Mouse (Mus musculus): ENCODE measurements around the gene Irf1.
A peak's percentile ranks its signal among the peaks of the same experiment; 100 is the strongest.
"Not testable (repeated sequence)": the region's sequence is repeated elsewhere in the genome, so short reads cannot be mapped to it uniquely, and the experiment has no call there.

Irf1 gene

DNA sequence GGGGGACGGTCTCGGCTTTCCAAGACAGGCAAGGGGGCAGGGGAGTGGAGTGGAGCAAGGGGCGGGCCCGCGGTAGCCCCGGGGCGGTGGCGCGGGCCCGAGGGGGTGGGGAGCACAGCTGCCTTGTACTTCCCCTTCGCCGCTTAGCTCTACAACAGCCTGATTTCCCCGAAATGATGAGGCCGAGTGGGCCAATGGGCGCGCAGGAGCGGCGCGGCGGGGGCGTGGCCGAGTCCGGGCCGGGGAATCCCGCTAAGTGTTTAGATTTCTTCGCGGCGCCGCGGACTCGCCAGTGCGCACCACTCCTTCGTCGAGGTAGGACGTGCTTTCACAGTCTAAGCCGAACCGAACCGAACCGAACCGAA is at the start of gene Irf1:
Gene Irf1, plus strand, starts transcription at position 255 of the 365 bp plus-strand sequence.
- peak; percentile 92 for DNase-seq

DNA sequence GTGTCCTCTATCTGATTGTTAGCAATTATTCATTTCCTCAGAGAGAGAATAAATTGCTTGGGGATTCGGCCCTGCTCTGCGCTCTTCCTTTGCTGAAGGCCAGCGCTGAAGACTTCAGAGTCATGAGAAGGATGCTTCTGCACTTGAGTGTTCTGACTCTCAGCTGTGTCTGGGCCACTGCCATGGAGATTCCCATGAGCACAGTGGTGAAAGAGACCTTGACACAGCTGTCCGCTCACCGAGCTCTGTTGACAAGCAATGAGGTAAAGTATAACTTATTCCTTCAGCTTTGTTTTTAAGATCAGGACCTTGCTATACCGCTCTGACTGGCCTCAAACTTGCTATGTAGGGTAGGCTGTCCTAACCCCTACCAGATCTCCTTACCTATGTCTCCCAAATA is 49.1 kb upstream of the Irf1 start, which contains the start of gene Il5:
Gene Il5, plus strand, starts transcription at position 80 of the 400 bp plus-strand sequence.
- no peak for DNase-seq

DNA sequence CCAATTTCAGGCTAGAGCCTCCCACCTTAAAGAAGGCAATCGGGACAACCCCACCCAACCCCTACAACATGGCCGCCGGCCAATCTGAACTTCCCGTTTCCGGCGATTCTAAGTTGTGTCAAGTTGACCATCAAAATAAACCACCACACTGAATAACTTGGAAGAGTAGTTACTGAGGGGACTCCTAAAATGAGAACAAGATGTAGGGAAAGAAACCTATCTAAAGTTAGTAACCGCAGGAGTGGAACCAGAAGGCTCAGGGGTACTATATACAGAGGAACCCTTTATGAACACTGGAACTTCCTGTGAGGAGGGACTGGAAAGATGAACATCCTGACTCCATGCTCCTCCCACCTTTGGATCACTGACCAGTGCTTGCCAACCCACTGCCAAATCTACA is 38.4 kb upstream of the Irf1 start:
- DNase-seq: no peak

DNA sequence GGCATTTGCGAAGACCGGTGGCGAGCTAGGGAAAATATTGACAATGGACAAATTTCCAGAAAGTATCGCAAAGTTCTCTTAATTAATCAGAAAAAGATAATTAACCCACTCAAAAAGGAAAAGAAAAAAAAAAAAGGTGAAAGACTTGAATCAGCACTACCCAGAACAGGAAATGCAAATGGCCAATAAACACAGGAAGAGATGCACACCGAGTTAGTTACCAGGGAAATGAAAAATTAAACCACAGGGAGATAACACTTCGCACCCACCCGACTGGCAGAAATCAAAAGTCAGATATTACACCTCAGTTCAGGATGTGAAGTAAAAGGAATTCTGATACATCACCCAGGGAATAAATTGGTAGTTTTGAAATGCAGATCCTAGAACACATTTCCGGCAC is 37.6 kb upstream of the Irf1 start:
- no peak for DNase-seq

DNA sequence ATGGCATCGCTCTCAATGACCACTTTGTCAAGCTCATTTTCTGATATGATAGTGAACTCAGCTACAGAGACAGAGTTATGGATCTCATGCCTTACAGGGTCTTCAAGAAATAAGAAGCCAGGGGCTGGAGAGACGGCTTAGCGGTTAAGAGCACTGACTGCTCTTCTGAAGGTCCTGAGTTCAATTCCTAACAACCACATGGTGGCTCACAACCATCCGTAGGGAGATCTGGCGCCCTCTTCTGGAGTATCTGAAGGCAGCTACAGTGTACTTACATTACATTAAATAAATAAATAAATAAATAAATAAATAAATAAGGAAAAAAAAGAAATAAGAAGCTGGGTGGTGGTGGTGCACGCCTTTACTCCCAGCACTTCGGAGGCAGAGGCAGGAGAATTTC is 36.0 kb upstream of the Irf1 start:
- DNase-seq: no peak

DNA sequence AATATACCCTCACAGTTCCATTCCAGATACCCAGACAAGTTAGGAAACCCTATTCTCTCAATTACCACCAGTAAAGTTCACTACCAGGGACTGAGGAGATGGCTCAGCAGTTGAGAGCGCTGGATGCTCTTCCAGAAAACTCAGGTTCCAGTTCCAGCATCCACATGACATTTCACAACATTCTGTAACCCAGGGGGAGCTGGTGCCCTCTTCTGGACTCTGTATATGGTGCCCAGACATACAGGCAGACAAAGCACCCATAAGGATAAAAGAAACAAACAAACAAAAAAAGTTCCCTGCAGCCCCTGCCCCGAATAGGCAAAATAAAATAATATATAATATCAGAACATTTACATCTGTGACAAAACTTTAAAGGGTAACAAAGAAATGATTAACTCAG is 35.4 kb upstream of the Irf1 start:
- DNase-seq: no peak

DNA sequence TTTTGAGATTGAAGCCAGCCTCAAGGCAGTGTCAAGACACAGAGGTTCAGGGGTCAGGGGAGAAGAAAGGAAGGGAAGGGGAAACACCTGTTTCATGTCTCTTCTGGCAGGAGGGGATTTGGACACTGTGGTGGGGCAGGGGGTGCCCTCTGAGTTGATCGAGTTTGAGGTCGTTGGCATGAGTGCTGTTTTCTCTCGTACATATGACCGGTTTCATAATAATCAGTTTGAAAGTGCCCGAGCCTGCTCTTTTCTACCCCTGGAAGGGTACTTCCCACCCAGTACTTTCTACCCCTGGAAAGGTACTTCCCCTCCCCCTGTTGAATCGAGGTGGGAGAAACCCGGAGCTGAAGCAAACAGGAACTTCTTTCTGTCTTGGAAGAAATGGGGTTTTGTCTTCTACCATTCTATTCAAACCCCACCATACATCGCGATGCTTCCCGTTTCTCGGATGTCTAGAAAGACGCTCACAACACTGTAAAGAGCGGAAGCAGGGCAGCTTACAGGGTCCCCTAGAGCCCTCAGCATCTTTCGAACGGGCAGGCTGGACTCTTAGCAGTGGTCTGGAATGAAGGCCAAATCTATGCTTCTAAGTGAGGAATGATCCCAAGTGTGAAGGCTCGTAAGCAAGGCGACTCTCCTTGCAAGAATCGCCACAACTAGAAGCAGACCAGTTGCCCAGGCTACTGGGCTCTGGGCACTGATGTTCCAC is 34.7 kb upstream of the Irf1 start:
- no peak for DNase-seq

DNA sequence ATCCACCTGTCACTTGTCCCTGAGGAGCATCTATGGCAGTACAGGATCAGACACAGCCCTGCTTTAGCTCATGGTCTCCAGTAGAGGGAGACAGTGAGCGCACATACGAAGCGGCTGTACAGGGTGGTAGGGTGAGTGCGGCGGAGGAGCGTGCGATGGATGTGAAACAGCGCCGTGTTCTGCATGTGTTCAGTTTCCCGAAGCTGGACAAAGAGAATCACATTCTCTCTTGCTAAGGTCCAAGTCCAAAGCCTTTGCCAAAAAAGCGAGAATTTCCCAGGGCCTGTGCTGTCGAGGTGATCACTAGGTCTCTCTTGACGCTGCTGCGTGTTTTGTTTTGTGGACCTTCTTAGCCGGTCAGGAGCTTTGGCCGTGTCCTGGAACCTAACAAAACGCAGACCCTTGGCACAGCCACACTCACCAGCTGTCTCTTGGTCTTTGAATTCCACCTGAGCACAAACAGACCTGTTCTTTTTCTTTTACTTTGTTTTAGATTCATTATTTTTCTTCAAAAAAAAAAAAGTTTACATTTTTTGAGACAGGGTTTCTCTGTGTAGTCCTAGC is 34.0 kb upstream of the Irf1 start:
- DNase-seq: peak; percentile 86

DNA sequence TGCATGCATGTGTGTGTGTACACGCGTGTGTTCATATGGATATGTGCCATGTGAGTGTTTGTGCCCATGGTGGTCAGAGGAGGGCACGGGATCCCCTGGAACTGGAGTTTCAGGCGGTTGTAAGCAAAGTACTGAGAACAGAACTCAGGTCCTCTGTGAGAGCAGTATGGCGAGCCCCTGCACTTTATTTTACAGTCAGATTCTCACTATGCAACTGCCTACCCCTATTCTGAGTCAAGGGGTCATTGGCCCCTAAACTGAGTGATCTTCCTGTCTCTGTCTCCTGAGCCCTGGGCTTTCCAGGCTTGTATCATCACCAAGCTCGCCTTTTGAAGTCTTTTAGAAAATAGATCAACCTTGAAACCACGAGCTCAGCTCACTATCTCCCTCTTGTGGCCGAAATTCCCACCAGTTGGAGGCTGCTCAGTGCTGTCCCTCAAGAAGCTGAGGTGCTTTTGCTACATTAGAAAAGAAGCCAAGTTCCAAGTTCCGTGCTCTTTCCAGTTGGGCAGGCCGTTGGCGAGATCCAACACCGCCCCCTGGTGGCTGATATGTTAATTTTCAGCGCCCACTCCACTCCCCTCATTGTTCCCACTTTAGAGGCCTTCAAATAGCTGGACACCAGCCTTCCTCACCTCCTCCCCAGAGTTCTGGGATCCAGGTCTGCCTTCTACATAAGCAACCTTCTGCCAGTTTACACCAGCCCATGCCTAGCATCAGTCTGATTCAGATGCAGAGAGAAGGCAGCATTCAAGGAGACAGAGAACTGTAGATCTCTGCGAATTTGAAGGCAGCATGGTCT is 32.8 kb upstream of the Irf1 start:
- DNase-seq: peak; percentile 82

DNA sequence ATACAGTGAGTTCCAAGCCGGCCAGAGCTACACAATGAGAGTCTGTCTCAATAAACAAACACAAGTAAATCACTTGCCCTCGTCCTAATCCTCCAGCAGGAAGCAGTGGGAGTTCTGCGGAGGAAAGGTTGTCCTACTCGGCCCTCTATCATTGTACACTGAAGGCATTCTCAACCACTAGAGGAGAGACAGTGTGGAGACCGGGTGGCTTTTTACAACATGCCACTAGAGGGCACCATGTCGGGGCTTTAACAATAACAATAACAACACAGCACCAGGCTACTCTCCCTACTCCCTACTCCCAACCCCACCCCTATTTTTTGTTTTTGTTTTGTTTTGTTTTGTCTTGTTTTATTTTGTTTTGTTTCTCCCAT is 32.3 kb upstream of the Irf1 start:
- DNase-seq: peak; percentile 44

DNA sequence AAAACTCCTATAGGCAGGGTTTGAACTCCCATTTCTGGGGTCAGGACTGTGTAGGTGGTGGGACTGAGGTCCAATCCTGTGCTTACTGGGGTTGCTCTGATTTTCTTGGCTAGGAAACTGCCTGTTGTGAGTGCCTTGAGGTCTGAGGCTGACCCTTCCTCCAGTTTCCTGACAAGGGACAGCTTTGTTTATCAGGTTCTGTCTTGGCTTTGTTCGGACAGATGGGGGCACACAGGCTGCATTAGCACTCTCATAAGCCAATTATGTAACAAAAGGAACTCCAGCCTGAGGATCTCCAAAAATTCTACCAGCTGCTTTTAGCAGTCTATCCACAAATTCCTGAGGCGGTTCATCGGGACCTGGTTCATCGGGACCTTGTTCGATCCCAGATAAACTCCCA is 27.5 kb upstream of the Irf1 start:
- no peak for DNase-seq

DNA sequence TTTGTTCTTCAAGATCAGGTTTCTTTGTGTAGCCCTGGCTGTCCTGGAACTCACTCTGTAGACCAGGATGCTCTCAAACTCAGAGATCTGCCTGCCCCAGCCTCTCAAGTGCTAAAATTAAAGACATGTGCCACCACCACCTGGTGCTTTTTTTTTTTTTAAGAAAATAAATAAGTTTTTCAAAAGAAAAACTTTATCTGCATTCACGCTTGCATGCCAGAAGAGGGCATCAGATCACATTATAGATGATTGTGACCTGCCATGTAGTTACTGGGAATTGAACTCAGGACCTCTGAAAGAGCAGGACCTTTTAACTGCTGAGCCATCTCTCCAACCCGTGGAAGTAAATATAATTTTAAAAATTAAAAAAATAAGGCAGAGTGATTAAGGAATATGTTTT is 24.6 kb upstream of the Irf1 start:
- no peak for DNase-seq

DNA sequence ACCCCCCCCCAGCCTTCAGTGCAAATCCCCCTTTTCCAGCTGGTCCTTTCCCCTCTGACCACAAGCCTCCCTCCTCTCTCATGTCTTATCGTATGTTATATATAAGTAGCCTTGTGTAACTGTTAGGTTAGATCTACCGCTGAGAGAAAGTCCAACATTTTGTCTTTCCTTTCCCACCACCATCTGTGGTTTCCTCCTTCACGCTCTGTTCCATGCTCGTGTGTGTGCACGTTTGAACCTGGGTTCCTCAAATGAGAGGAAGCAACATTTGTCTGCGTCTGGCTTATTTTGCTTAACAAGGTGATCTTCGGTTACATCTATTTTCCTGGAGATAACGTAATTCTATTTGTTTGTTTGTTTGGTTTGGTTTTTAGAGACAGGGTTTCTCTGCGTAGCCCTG is 21.8 kb upstream of the Irf1 start:
- no peak for DNase-seq

DNA sequence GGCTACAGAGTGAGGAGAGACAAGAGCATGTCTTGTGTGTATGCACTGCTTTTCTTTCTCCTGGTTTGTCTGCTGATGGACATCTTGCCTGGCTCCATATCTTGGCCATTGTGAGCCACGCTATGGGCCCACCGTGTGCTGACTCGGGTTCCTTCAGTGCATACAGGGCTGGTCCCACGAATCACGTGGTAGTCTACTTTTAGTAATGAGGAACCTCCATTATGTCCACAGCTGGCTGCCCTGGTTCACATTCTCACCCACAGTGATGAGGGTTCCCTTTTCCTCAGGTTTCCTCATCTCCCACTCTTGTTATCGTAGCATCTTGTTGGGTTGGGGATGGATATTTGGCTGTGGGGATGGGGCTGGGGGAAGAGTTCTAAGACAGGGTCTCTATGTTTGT is 21.2 kb upstream of the Irf1 start:
- DNase-seq: no peak

DNA sequence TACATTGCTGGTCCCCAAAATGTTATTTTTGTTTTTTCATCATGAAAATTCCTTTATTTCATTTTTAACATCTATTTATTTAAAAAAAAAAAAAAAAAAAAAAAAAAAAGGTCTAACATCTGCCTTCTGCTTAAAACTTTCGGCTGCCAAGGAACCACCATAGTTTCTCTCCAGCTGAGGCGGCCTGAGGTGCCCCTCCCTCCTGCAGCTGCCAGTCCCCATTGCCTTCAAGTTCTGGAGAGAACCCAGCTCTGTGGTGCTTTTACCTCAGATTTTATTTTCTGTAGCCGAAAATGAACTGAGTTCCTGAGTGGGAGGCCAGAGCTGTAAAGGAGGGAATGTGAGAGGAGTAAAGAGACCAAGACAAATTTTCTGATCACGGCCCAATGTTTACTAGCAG is 20.5 kb upstream of the Irf1 start:
- DNase-seq: no peak

DNA sequence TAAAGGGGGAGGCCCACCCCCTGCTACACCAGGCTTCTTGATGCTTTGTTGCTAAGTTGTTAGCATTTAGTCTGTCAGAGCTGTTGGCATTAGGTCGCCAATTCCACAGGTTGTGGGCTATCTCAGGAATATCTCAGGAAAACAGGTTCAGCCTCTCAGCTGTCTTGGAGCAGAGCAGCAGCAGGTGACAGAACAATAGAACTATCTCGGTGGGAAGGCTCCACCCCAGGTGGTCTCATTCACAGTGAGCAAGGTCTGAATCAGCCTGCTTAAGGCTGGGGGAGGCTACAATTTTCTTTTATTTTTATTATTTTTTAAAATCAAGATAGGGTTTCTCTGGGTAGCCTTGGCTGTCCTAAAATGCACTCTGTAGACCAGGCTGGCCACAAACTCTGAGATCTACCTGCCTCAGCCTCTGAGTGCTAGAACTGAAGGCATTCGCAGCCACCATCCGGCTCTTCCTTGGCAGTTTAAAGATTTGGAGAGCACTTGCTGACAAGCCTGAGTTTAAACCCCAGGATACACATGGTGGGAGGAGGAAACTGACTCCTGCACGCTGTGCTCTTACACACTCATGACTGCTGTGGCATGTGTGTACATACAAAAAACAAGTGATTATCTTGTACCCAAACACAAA is 20.0 kb upstream of the Irf1 start:
- no peak for DNase-seq

DNA sequence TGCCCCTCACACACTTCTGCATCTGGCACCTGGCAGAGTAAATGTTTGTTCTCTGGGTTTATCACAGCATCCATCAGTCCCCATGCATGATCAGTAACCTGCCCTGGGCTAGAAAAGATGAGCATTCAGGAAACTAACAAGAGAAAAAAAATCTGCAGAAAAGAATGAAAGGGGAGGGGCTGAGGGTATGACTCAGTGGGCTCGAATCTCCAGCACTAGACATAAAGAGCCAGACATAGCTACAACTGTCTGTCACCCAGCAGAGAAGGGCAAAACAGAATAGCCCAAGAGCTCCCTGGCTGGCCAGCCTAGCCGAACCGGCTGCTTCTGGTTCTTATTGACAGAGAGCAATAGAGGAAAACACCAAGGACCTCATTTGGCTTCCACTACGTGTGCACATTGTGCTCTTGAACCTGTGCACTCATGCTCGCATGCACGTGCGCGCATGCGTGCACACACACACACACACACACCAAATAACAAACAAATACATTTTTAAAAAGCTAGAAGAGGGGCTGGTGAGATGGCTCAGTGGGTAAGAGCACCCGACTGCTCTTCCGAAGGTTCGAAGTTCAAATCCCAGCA is 14.7 kb upstream of the Irf1 start:
- DNase-seq: no peak

DNA sequence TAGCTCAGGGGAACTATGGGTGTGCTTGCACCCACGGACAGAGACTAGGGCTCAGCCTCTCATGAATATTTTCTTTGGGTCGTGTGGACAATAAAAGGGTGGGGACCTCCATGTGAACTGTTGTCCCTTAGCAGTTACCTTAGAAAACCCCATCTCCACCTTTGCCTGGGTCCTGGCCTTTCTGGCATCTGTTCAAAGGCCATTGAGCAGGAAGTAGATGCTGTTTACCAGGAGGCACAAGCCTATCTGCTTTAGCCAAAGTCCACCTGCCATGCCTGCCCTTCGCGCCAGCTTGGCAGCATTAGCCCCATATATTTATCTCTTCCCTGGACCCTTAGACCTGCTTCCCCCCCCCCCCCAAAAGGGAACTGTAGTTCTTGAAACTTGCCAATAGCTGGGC is 12.2 kb upstream of the Irf1 start:
- no peak for DNase-seq

DNA sequence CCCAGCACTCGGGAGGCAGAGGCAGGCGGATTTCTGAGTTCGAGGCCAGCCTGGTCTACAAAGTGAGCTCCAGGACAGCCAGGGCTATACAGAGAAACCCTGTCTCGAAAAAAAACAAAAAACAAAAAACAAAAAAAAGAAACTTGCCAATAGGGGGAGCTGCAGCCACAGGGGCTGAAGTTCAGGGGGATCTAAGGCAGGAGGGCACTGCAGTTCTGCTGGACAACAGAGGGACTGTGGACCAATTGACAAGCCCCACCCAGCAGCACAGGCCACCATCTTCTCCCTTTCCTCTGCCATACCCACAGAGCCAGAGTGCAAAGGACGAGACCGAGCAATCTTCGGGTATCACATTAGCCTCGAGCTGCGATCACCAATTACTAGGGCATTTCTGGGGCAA is 11.8 kb upstream of the Irf1 start:
- not testable (repeated sequence) for DNase-seq

DNA sequence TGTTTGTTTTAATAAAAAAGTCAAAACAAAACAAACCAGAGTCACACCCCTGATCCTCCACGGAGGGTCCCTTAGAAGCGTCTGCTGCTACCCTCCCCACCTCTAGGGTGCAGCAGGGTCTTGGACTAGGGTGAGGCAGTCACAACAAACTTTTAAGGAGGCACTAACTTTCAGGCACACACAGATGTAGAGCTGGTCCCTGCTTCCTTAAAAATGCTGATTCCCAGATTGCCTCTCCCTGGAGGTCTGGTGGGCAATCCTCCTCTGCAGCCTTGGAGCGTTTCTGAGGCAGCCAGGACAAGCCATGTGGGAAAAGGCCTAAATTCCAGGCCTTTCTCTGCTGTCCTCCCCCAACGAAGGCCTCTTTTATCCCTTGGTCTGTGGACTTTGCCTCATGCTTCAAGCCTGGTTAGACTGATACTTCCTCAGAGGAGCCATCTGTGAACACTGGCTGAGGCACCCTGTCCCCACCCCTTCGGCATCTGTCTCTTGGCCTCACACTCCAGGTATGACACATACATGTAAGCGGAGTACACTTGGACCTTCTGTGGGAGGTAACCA is 10.9 kb upstream of the Irf1 start:
- peak; percentile 33 for DNase-seq

DNA sequence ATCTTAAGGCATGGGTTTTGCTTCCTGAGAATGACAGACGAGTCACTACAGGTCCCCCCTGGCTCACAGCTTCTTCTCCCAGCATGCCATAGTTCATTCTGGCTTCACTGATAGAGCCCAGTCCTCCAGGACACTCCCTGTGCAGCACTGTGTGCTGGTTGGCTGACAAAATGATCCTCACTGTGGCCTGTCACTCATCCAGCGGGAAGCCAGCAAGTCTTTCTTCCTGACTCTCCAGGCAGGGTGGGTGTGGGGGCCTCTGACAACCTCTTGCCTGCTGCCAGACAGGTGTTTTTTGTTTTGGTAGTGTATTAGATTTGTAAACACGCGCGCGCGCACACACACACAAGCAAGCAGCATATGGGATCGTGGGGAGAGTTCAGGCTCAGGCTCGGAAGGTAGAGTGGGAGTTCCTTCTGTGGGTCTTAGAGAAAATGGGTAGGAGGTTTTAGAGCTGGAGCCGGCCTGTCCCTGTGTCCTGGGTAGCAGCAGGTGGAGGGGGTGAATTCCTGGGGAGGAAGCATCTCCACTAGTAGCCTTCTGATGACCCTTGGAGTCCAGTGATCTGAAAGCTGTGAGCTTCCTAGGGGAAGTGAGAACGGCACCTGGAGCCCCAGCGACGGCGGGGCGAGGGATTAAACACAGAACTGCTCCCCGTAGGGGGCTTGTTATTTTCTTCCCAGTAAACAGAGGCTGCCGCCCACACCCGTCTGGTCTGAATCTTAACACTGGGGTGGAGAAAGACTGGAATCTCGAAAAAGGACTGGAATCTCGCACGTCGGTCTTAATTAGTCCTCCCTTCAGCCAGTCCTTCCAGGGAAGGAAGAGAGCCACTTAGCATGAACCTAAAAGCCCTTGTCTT is 10.0 kb upstream of the Irf1 start:
- no peak for DNase-seq

DNA sequence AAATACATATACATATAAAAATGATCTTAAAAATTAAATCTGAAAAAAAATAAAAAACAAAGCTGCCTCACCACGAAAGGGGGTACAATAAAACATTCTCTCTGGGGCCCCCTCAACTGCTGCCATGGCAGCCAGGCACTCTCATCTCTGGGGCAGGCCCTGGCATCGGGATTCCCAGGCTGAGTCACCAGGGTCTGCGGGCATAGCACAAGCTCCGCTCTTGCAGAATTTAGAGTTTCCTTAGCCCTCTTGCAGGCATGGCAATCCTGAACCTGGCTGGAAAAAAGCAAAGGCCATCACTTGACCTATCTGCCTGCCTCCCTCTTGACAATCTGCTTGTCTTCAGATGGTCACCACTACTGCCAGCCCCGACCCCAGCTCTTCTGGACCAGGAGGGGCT is 8.5 kb upstream of the Irf1 start:
- DNase-seq: no peak
